10 mouse cellular contexts compared by ENCODE assay signal in the genomic region with DNA sequence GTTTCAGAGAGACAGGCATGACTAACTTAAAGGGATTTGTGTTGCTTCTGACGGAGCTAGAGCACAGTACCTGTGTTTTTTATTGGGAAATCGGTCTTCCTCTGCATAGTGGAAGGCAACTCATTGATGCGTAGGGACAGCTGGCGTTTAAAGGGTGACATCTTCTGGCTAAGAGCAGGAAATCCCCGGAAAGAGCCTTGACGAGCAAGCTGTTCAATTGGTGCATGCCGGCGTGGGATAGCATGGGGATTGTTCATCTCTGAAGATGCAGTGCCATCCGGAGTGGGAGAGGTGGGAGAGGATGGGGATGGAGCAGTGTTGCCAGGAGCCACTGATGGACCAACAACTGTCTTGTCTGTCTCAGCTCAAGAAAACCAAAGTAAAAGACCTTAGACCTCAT. TPM values are rescaled to one million over a fixed set of nuclear protein-coding genes. Genes with fewer than 3 reads are reported as not detected.
DNase-seq lines count a peak whose midpoint lies in the region; ATAC-seq lines count a peak whose summit lies in the region.
"Had no signal": no experiment of that assay in that cellular context is flagged by ENCODE, and none has a peak within 500 bp of the region (broad histone marks: within the 10 kb centered on the region; RNA-seq: fewer than 3 reads in every experiment).

No protein-coding gene starts in this region.

- no peak overlapping the region for H3K4me2 ChIP-seq in intestine, embryonic 14.5 days (ENCODE audit: low read length)
- no peak overlapping the region for H3K4me2 ChIP-seq in intestine, embryonic 16.5 days (ENCODE audit: low read depth, low read length)
- H3K4me2 ChIP-seq: heart, embryonic 15.5 days; neural tube, embryonic 13.5 days had no signal

- no peaks in the 10 kb centered on the region for H3K27me3 ChIP-seq in intestine, embryonic 14.5 days (replicated peaks; ENCODE audit: control insufficient read depth, insufficient read depth, low read length)
- H3K27me3 ChIP-seq in intestine, embryonic 16.5 days (replicated peaks; ENCODE audit: control insufficient read depth, insufficient read depth, low read length), result no peaks in the 10 kb centered on the region
- H3K27me3 ChIP-seq: heart, embryonic 15.5 days; neural tube, embryonic 13.5 days had no signal

- H3K9me3 ChIP-seq in intestine, embryonic 14.5 days (ENCODE audit: control insufficient read depth, low read length), result peaks cover 3% of the 10 kb centered on the region; the same call in 1 of the 2 replicates
- no peaks in the 10 kb centered on the region for H3K9me3 ChIP-seq in intestine, embryonic 16.5 days (ENCODE audit: control insufficient read depth, low read length)

- H3K27ac ChIP-seq in intestine, embryonic 14.5 days (ENCODE audit: low read depth), result no peak overlapping the region
- no peak overlapping the region for H3K27ac ChIP-seq in intestine, embryonic 16.5 days (ENCODE audit: low read length)
- H3K27ac ChIP-seq: heart, embryonic 15.5 days; neural tube, embryonic 13.5 days had no signal

- intact Hi-C loops in left cerebral cortex, postnatal 25 days (cut with DNase I), result loop anchor here (5.0 kb wide), 1 partner anchor 89 kb away; no protein-coding TSS in a partner anchor

- H3K9ac ChIP-seq in intestine, embryonic 14.5 days (ENCODE audit: low read length), result no peak overlapping the region
- H3K9ac ChIP-seq in intestine, embryonic 16.5 days (ENCODE audit: low read depth, low read length), result no peak overlapping the region
- H3K9ac ChIP-seq: heart, embryonic 15.5 days; neural tube, embryonic 13.5 days had no signal

- WGBS in intestine, embryonic 14.5 days, result 62% methylated on average over 9 of the region's 9 CpGs
- WGBS in intestine, embryonic 16.5 days, result 61% methylated on average over 9 of the region's 9 CpGs

- H3K36me3 ChIP-seq in intestine, embryonic 14.5 days (ENCODE audit: control insufficient read depth, insufficient read depth, low read length), result peaks cover 71% of the 10 kb centered on the region
- H3K36me3 ChIP-seq in intestine, embryonic 16.5 days (ENCODE audit: control insufficient read depth, insufficient read depth, low read length), result peaks cover 15% of the 10 kb centered on the region

- DNase-seq in intestine, embryonic 14.5 days (ENCODE audit: low spot score), result peak; percentile 36
- peak; percentile 22 for DNase-seq in ZHBTc4 (ENCODE audit: low read depth, low spot score)
- DNase-seq in cerebellum, adult 11-12 months, result peak; percentile 29
- peak; percentile 32 to 74 for DNase-seq in left cerebral cortex, postnatal 25 days (ENCODE audit: low spot score in 2 of 2)
- DNase-seq in urinary bladder, postnatal 36 days (ENCODE audit: low spot score in 2 of 2), result no peak
- DNase-seq in testis, postnatal 14 days (ENCODE audit: low spot score), result no peak
- no peak for DNase-seq in MN1 (ENCODE audit: low spot score)

- no peaks in the 10 kb centered on the region for H3K4me1 ChIP-seq in intestine, embryonic 14.5 days (replicated peaks; ENCODE audit: control insufficient read depth, insufficient read depth, low read length)
- H3K4me1 ChIP-seq in intestine, embryonic 16.5 days (ENCODE audit: control insufficient read depth, insufficient read depth, low read length), result no peaks in the 10 kb centered on the region
- H3K4me1 ChIP-seq: heart, embryonic 15.5 days; neural tube, embryonic 13.5 days had no signal

- H3K4me3 ChIP-seq in intestine, embryonic 14.5 days (ENCODE audit: low read depth, low read length), result no peak overlapping the region
- H3K4me3 ChIP-seq in intestine, embryonic 16.5 days (ENCODE audit: low read length), result no peak overlapping the region
- H3K4me3 ChIP-seq: heart, embryonic 15.5 days; neural tube, embryonic 13.5 days had no signal

- no peak for ATAC-seq in intestine, embryonic 14.5 days (replicated peaks; ENCODE audit: low FRiP score, low TSS enrichment, low read depth)
- ATAC-seq in intestine, embryonic 16.5 days, result no peak

RNA-seq across cellular contexts. Expression of a gene that starts 37.5 kb away (rescaled TPM):
- 1.5 and 2.1 TPM in 2 replicates for polyA plus RNA-seq in intestine, embryonic 14.5 days (2014; fragmentation: Nextera tagmentation; extraction: Ambion mirVana)
- 5.2 and 5.8 TPM in 2 replicates for polyA plus RNA-seq in intestine, embryonic 16.5 days (2015; fragmentation: Nextera tagmentation; extraction: Ambion mirVana)
- total RNA-seq in left cerebral cortex, postnatal 25 days (2021), result 1 to 10 TPM; 7.3 to 9.4 TPM

Comparison
In these comparisons a context has a peak if more than half of its experiments do, and no peak if none do; other contexts are left out.
1. DNase-seq: peak in intestine, embryonic 14.5 days (single experiment), ZHBTc4 (single experiment), cerebellum, adult 11-12 months (single experiment) and left cerebral cortex, postnatal 25 days (2 of 2); none in urinary bladder, postnatal 36 days (0 of 2), testis, postnatal 14 days (single experiment) and MN1 (single experiment).